Mouse (Mus musculus) C2C12 (cell line): ENCODE measurements at regions not wholly inside any gene's neighbourhood (a gene's known extent, or its start where the extent isn't known, plus 50 kb on each side); places are given as distances from the start of the nearest gene placed in this dataset.

Experiments
- H3K27me3 ChIP-seq: one replicate; pipeline ENCODE4 v1.6.1; 2011; ENCODE audit not compliant: control insufficient read depth, insufficient read depth, insufficient read length
- H3K36me3 ChIP-seq: one replicate; pipeline ENCODE4 v1.6.1; 2011; ENCODE audit not compliant: control insufficient read depth, insufficient read depth
- H3K4me3 ChIP-seq: one replicate; pipeline ENCODE4 v1.5.1; 2011; ENCODE audit warnings: mild to moderate bottlenecking, control low read depth; ENCODE audit not compliant: poor library complexity, insufficient read depth, severe bottlenecking
- H3K79me2 ChIP-seq: one replicate; pipeline ENCODE4 v1.6.1; 2011; ENCODE audit not compliant: control insufficient read depth, insufficient read depth
- H3K79me3 ChIP-seq: one replicate; pipeline ENCODE4 v1.6.1; 2011; ENCODE audit warnings: low read depth, control low read depth
- H3ac ChIP-seq: one replicate; pipeline ENCODE3; 2011; ENCODE audit warnings: low read depth; ENCODE audit not compliant: control insufficient read depth, insufficient read length
- CEBPB ChIP-seq: IDR thresholded peaks from one replicate; pipeline ENCODE4 v1.6.1; 2011; ENCODE audit warnings: low read depth, mild to moderate bottlenecking, control low read depth, moderate library complexity
- CTCF ChIP-seq: IDR thresholded peaks from one replicate; pipeline ENCODE4 v1.5.1; 2011; ENCODE audit not compliant: control insufficient read depth, insufficient read depth, insufficient read length
- FOSL1 ChIP-seq: IDR thresholded peaks from one replicate; pipeline ENCODE4 v1.8.0; 2011; ENCODE audit warnings: mild to moderate bottlenecking, low read length; ENCODE audit not compliant: poor library complexity, insufficient read depth, severe bottlenecking
- MAX ChIP-seq: IDR thresholded peaks from one replicate; pipeline ENCODE4 v1.6.1; 2011; ENCODE audit warnings: mild to moderate bottlenecking, control low read depth
- MYOD1 ChIP-seq: IDR thresholded peaks from one replicate; pipeline ENCODE4 v1.6.1; 2011; ENCODE audit warnings: low read depth; ENCODE audit not compliant: control insufficient read depth, insufficient read length
- MYOG ChIP-seq: IDR thresholded peaks from one replicate; pipeline ENCODE4 v1.6.1; 2011; ENCODE audit not compliant: control insufficient read depth, insufficient read length; ENCODE audit errors: extremely low read depth
- USF1 ChIP-seq: IDR thresholded peaks from one replicate; pipeline ENCODE4 v1.6.1; 2011; ENCODE audit warnings: low read depth, mild to moderate bottlenecking, control low read depth, moderate library complexity

DNA sequence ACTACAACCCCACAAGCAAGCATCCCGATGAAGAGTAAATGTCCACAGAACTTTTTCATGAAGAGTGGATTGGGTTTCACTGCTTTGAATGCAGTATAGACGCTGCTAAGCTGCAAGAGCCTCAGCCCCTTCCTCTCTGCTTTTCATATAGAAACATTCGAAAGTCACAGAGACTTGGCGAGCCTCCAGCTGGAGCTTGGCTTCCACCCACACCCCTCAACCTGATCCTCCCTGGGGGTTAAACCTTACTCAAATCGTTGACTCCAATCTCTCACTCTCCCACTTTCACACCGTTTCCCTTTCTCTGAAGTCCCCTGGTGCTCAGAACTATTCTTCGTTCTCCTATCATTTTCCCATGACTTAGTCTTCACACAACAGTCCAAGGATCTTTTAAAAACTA is 437.0 kb upstream of the Fam160b2 start:
- no peak overlapping the region for H3ac ChIP-seq
- no peaks in the 10 kb centered on the region for H3K27me3 ChIP-seq
- H3K79me3 ChIP-seq = no peaks in the 10 kb centered on the region
- H3K79me2 ChIP-seq = no peaks in the 10 kb centered on the region
- H3K36me3 ChIP-seq = no peaks in the 10 kb centered on the region
- H3K4me3 ChIP-seq = no peak overlapping the region
- TF ChIP-seq FOSL1 = no peak
- no peak for TF ChIP-seq CEBPB
- no peak for TF ChIP-seq CTCF
- no peak for TF ChIP-seq USF1
- TF ChIP-seq MAX = no peak
- TF ChIP-seq MYOD1 = no peak
- TF ChIP-seq MYOG = no peak

DNA sequence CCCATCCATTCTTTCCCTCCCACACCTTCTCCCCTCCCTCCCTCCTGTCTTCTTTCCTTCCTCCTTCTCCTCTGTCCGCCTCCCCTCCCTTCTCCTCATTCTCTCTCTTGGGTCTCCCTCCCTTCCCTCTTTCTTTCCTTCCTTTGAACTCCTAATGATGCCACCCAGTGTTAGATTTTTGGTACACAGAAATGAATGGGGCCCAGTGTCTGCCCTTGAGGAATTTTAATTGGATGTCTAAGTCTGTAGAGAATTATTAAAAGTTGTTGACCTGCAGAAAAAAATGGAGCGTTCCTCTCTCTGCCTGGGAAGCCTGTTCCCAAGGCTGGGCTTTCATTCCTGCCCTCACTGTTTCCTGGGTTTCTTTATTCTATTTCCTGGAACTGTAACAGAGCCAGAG is 434.0 kb upstream of the Fam160b2 start:
- Histone ChIP-seq H3K27me3 (no peaks in the 10 kb centered on the region), H3K79me3 (no peaks in the 10 kb centered on the region), H3K4me3 (no peak overlapping the region), H3K79me2 (no peaks in the 10 kb centered on the region), H3ac (no peak overlapping the region), H3K36me3 (no peaks in the 10 kb centered on the region)
- TF ChIP-seq USF1 (no peak), FOSL1 (no peak), CTCF (no peak), CEBPB (no peak), MYOD1 (no peak)

DNA sequence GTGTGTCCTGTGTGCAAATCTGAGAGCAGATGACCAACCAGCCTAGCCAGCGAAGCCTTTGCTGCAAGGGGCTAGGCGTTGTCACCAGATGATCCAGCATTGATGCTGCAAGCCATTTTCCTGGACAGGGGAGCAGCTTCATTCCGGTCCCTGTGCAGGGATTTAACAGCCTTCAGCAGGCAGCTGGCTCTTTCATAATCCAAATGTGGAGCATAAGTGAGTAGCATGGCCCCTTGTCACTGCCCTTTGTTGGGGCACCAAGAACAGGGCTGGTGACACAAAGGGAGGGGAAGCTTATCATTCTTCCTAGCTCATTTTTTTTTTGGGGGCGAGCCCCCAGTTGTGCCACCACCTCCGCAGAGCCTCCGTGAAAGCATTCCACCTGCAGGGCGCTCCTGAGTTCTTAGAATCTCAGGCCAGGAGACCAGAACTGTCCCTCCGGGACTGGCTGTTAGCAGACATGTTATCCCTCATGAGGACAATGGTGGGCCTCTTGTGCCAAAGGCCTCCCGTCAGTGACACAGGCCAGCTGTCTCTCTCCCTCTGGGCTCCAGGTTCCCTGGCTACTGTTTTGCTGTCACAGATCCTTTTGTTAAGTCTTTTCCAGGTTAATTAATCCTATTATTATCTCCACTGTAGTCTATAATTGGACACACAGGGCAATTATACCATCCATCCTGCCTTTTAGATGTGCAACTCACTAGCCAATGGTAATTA is 430.7 kb upstream of the Fam160b2 start:
- Histone ChIP-seq H3ac (no peak overlapping the region), H3K36me3 (no peaks in the 10 kb centered on the region), H3K27me3 (no peaks in the 10 kb centered on the region), H3K79me2 (no peaks in the 10 kb centered on the region), H3K4me3 (no peak overlapping the region), H3K79me3 (no peaks in the 10 kb centered on the region)
- no peak for TF ChIP-seq MAX
- no peak for TF ChIP-seq MYOG
- no peak for TF ChIP-seq CEBPB
- no peak for TF ChIP-seq USF1
- no peak for TF ChIP-seq MYOD1
- TF ChIP-seq CTCF = no peak
- TF ChIP-seq FOSL1 = no peak
